Mouse (Mus musculus): ENCODE measurements around the gene Klhl36.

DNA sequence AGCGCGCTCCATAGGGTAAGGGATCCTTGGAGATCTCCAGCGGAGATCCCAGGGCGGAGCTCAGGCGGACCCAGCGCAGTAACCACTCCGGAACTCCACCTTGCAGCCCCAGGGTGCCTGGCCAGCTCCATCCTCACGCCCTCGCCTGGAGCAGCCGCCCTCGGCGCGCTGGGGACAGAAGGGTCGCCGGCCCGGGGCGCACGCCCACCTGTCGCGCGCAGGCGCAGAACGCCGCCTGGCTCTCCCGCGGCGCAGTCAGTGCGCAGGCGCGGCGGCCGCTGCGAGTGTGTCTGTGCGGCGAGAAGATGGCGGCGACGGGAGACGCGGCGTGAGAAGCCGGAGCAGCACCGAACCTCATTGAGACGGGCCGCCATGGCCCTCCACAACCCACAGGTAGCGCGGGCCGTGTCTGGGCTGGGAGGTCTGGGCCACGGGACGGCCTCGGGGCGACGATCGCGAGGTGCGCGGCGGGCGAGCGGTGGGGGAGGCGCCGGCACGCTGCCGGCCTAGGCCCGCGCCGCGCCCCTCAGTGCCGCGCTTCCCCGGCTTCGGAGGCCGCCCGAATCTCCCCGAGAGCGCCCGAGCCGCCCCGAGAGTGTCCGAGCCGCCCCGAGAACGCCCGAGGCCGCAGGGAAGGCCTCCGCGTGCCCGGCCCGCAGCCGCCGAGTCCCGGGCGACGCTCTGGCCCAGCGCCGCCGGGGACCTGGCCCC, 48.6 kb downstream of the Klhl36 start, which contains the start of gene Gm20388:
- no peak for TF ChIP-seq CTCF (IDR thresholded peaks at IDR 0.05; ENCODE audit: low read depth)
- TF ChIP-seq EP300 (IDR thresholded peaks at IDR 0.05; ENCODE audit: low read depth) = no peak

Measured in heart, postnatal 0 days (tissue).